Mouse (Mus musculus) intestine, postnatal 0 days (tissue): ENCODE results near the gene Rpf1. TPM values are rescaled to one million over a fixed set of nuclear protein-coding genes. Genes with fewer than 3 reads are reported as not detected.
A peak's percentile ranks its signal among the peaks of the same experiment; 100 is the strongest.

Experiments used
- ATAC-seq: fragments of 200-750 bp; cut with Nextera tagmentation; 2 replicates; pipeline ENCODE4 v1.8.0; 2017; ENCODE audit warnings: mild to moderate bottlenecking, moderate TSS enrichment, moderate library complexity
- H3K27ac ChIP-seq: fragments of 300-500 bp; sonication (generic); 2 replicates; pipeline ENCODE4 v1.5.1; 2014; ENCODE audit warnings: mild to moderate bottlenecking, low read depth, low read length, moderate library complexity
- H3K27me3 ChIP-seq: fragments of 300-500 bp; sonication (generic); replicated peaks from 2 replicates; pipeline ENCODE4 v1.6.1; 2014; ENCODE audit warnings: low read length, mixed read lengths; ENCODE audit not compliant: control insufficient read depth, insufficient read depth
- H3K36me3 ChIP-seq: fragments of 300-500 bp; sonication (generic); 2 replicates; pipeline ENCODE4 v1.6.1; 2014; ENCODE audit warnings: mild to moderate bottlenecking, moderate library complexity; ENCODE audit not compliant: control insufficient read depth, insufficient read depth
- H3K4me1 ChIP-seq: fragments of 300-500 bp; sonication (generic); replicated peaks from 2 replicates; pipeline ENCODE4 v1.6.1; 2014; ENCODE audit warnings: antibody characterized with exemption, low read length, mixed read lengths; ENCODE audit not compliant: control insufficient read depth, insufficient read depth
- H3K4me2 ChIP-seq: fragments of 300-500 bp; sonication (generic); replicated peaks from 2 replicates; pipeline ENCODE4 v1.6.1; 2014; ENCODE audit warnings: low read depth, mild to moderate bottlenecking, moderate library complexity
- H3K4me3 ChIP-seq: fragments of 300-500 bp; sonication (generic); 2 replicates; pipeline ENCODE4 v1.5.1; 2014; ENCODE audit warnings: low read depth, low read length
- H3K9ac ChIP-seq: fragments of 300-500 bp; sonication (generic); 2 replicates; pipeline ENCODE4 v1.6.1; 2014; ENCODE audit warnings: mild to moderate bottlenecking, low read depth, low read length
- H3K9me3 ChIP-seq: fragments of 300-500 bp; sonication (generic); 2 replicates; pipeline ENCODE4 v1.6.1; 2016; ENCODE audit warnings: mixed run types; ENCODE audit not compliant: control insufficient read depth
- CTCF ChIP-seq: sonication (generic); IDR thresholded peaks from 2 replicates; pipeline ENCODE4 v1.5.1; 2016; ENCODE audit warnings: low read depth, mild to moderate bottlenecking, control low read depth, antibody characterized with exemption, moderate library complexity
- WGBS: fragments of 180-500 bp; shearing (Covaris S2); extraction: QIAGEN DNeasy Blood & Tissue Kit; methylation state at CpG from one replicate; pipeline ENCODE4 v1.1.7; 2014; 5-methylcytosine and 5-hydroxymethylcytosine counted together
- polyA plus RNA-seq: library from polyadenylated mRNA; unstranded; fragments of >200 nt; fragmentation: Nextera tagmentation; extraction: Ambion mirVana; gene quantifications from 2 replicates; pipeline ENCODE4 v1.2.1, GENCODE M21; 2015

Gene Rpf1
- polyA plus RNA-seq, 1 experiment from 2014 or later, result 28.1 TPM

DNA sequence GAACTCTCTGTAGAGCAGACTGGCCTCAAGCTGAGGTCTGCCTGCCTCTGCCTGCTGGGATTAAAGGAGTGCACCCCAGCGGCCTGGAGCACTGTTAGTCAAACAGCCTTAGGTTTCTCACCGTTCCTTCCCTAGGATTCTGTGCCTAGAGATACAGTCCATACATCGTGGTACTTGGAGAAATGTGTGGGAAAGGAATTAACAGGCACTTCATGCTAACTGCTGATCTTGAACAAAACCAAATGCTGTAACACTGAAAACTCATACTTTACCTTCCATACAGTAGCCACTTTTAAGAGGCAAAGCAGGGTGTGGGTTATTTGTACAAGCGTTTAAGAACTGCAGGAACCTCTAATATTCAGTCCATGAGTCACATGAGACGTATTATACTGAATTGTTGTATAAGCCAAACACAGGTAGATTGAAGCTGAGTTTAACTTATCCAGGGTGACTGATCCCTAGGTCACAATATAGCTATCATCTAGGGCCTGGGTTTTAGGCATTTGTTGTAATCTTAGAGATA is 19.6 kb downstream of the Rpf1 start:
- Histone ChIP-seq H3K9me3 (no peaks in the 10 kb centered on the region), H3K4me3 (peak overlapping the region; percentile 92), H3K4me1 (no peaks in the 10 kb centered on the region), H3K9ac (no peak overlapping the region), H3K27me3 (no peaks in the 10 kb centered on the region), H3K36me3 (peaks cover 24% of the 10 kb centered on the region), H3K27ac (no peak overlapping the region), H3K4me2 (peak overlapping the region; percentile 72)
- 23% methylated on average over 5 of the region's 5 CpGs for WGBS
- ATAC-seq, result no peak
- TF ChIP-seq CTCF, result no peak

DNA sequence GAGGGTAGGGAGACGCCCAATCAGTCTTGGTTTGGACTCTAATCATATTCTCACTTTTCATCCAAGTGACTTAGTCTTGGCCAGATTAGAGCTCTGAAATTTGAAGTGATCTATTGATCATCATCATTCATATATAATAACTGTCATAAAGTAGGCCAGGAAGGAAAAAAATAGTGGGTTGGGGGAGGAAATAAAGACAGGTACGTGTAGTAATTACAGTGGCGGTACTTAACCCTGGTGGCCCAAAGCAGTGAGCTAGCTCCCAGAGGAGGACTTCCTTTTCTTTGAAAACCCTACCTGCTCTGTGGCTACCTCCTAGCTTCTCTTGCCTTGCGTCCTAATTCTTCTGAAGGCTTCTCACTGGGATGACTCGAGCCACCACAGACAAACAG is 20.4 kb downstream of the Rpf1 start:
- Histone ChIP-seq H3K36me3 (peaks cover 18% of the 10 kb centered on the region), H3K9ac (peak overlapping the region; percentile 97), H3K9me3 (no peaks in the 10 kb centered on the region), H3K4me1 (no peaks in the 10 kb centered on the region), H3K4me2 (peak overlapping the region; percentile 72), H3K27ac (peak overlapping the region; percentile 99; the same call in 1 of the 2 replicates), H3K4me3 (peak overlapping the region; percentile 92), H3K27me3 (no peaks in the 10 kb centered on the region)
- TF ChIP-seq CTCF, result no peak
- no peak for ATAC-seq
- WGBS, result 2% methylated on average over 5 of the region's 5 CpGs

GRCm38 (mm10) chr3:146500003-146500809 is 21.0 kb downstream of the Rpf1 start:
- Histone ChIP-seq H3K4me3 (peak overlapping the region; percentile 92), H3K36me3 (peaks cover 13% of the 10 kb centered on the region), H3K27ac (peak overlapping the region; percentile 99), H3K4me1 (no peaks in the 10 kb centered on the region), H3K9me3 (no peaks in the 10 kb centered on the region), H3K4me2 (peak overlapping the region; percentile 72), H3K27me3 (no peaks in the 10 kb centered on the region), H3K9ac (peak overlapping the region; percentile 97)
- peak; percentile 54 for ATAC-seq
- under 1% methylated on average over 57 of the region's 57 CpGs for WGBS
- TF ChIP-seq CTCF, result no peak

DNA sequence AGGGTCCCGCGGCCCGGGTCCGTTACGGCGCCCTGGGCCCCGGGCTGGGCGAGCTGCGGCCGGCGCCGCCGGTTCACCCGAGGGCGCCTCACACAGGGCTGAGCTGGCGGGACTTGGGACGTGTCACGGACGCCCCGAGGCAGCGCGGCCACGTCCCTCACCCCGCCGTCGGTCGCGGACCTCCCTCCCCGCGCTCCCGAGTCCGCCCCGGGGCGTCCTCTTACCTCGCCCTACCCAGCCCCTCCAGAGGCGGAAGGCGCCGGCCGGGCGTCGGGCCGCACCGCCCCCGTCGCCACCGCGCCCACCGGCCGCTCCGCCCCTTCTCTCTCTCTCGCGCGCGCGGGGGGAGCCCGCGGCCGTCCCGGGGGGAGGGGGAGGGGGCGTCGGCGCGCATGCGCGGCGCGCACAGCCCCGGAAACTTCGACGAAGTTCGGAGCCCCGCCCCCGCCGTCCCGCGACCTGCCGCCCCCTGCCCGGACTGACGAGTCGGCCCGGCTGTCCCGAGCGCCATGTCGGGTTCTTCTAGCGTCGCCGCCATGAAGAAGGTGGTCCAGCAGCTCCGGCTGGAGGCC is 21.7 kb downstream of the Rpf1 start, which contains the start of the genes Spata1 and Gng5:
Gene Spata1, minus strand, starts transcription at position 323 of the 572 bp plus-strand sequence.
Gene Gng5, plus strand, starts transcription at position 377 of the 572 bp plus-strand sequence.
- Histone ChIP-seq H3K4me3 (peak within 1 kb of the TSS; percentile 92), H3K4me2 (peak within 1 kb of the TSS; percentile 72), H3K4me1 (no peaks in the 10 kb centered on the region), H3K9me3 (no peaks in the 10 kb centered on the region), H3K27me3 (no peaks in the 10 kb centered on the region), H3K27ac (peak within 1 kb of the TSS; percentile 99), H3K9ac (peak within 1 kb of the TSS; percentile 97), H3K36me3 (peaks cover 10% of the 10 kb centered on the region)
- ATAC-seq, result peak; percentile 96
- WGBS, result under 1% methylated on average over 40 of the region's 88 CpGs
- no peak; the same call in 1 of the 2 replicates for TF ChIP-seq CTCF

DNA sequence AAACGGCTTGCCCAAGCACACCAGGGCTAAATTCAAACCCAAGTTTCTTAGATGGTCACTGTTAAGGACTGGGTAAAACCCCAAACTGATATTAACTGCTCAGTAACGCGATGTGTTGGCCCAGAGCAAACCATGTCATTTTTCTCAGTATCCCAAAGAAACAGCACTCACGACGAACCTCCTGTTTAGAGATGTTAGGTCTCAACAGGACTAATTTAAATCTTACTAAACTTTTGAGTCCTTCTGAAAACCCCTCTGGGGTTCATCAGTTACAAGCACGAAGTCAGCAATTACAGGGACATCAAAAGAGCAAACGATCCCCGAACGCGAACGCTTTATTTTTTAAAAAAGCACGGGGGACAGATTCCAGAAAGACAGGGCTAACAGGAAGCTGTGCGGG is 22.2 kb downstream of the Rpf1 start:
- H3K4me2 ChIP-seq, result peak overlapping the region; percentile 72
- no peak for ATAC-seq
- no peak for TF ChIP-seq CTCF
- peak overlapping the region; percentile 92 for H3K4me3 ChIP-seq
- H3K4me1 ChIP-seq, result no peaks in the 10 kb centered on the region
- peak overlapping the region; percentile 97 for H3K9ac ChIP-seq
- peak overlapping the region; percentile 99 for H3K27ac ChIP-seq
- H3K27me3 ChIP-seq, result no peaks in the 10 kb centered on the region
- H3K36me3 ChIP-seq, result peaks cover 9% of the 10 kb centered on the region
- H3K9me3 ChIP-seq, result no peaks in the 10 kb centered on the region
- 3% methylated on average over 13 of the region's 13 CpGs for WGBS

DNA sequence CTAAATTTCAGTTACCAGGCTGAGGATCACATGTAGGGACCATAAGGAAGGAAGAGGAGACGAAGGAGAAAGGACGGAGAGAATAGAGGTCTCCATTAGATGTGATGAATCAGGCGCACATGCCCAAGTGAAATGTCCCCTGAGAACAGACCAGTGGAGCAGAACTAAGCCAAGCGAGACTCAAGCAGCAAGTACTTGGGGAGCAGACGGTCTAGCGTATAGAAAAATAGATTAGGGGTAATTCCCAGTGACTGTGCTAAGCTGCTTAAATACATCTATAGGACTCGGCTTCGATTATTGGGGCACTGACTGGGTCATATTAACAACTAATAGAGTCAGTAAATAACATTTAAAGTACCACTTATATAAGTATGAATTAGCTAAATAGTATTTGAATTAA is 26.3 kb downstream of the Rpf1 start:
- no peaks in the 10 kb centered on the region for H3K27me3 ChIP-seq
- no peak for TF ChIP-seq CTCF
- no peak for ATAC-seq
- no peak overlapping the region for H3K9ac ChIP-seq
- H3K36me3 ChIP-seq, result no peaks in the 10 kb centered on the region
- 89% methylated on average over 8 of the region's 8 CpGs for WGBS
- no peaks in the 10 kb centered on the region for H3K9me3 ChIP-seq
- no peak overlapping the region for H3K27ac ChIP-seq
- H3K4me1 ChIP-seq, result no peaks in the 10 kb centered on the region
- H3K4me3 ChIP-seq, result no peak overlapping the region
- H3K4me2 ChIP-seq, result no peak overlapping the region
